Mouse (Mus musculus) megakaryocyte progenitor cell, adult 5-6 weeks (primary cell): ENCODE data around the gene Son. TPM values are rescaled to one million over a fixed set of nuclear protein-coding genes. Genes with fewer than 3 reads are reported as not detected.
A peak's percentile ranks its signal among the peaks of the same experiment; 100 is the strongest.

Experiments used
- ATAC-seq: replicated peaks from 2 replicates; pipeline ENCODE4 v1.8.0; 2016; ENCODE audit warnings: mild to moderate bottlenecking, moderate TSS enrichment, inconsistent platforms; ENCODE audit not compliant: poor library complexity
- total RNA-seq, 2 experiments: library from RNA; stranded (forward) in 1 of 2; stranded (reverse) in 1 of 2; fragments of 157-497, 149-512 nt in 1 of 2; fragments of 200-1000 nt in 1 of 2; gene quantifications; 2 replicates each; pipeline versions ENCODE4 v1.2.3 to v1.2.4; 2015 to 2017

Gene Son
- total RNA-seq (2015): 332 and 375 TPM in 2 replicates
- 178 and 233 TPM in 2 replicates for total RNA-seq (2017)

- ATAC-seq: peak; percentile 83
Observed at GRCm38 (mm10) chr16:91647461-91648219, at the start of gene Son. Gene Son (plus strand): TSS chr16:91647506.

- ATAC-seq: peak; percentile 92
Observed at GRCm38 (mm10) chr16:91597672-91598010, 49.7 kb upstream of the Son start, which contains the start of gene Tmem50b. Gene Tmem50b (minus strand): TSS chr16:91597800.

- no peak for ATAC-seq
Observed at GRCm38 (mm10) chr16:91599242-91599641, 48.1 kb upstream of the Son start.

- ATAC-seq: no peak
Observed at GRCm38 (mm10) chr16:91601081-91601480, 46.2 kb upstream of the Son start.

- ATAC-seq: peak; percentile 18
Observed at GRCm38 (mm10) chr16:91601693-91602092, 45.6 kb upstream of the Son start.

GRCm38 (mm10) chr16:91605156-91605555 is 42.1 kb upstream of the Son start:
- no peak for ATAC-seq

GRCm38 (mm10) chr16:91606958-91607357 is 40.3 kb upstream of the Son start:
- peak; percentile 86 for ATAC-seq

- no peak for ATAC-seq
Observed at GRCm38 (mm10) chr16:91609501-91610245, 37.6 kb upstream of the Son start.

GRCm38 (mm10) chr16:91611248-91611647 is 36.1 kb upstream of the Son start:
- peak; percentile 64 for ATAC-seq

- no peak for ATAC-seq
Observed at GRCm38 (mm10) chr16:91612525-91612924, 34.8 kb upstream of the Son start.

- no peak for ATAC-seq
Observed at GRCm38 (mm10) chr16:91614552-91614951, 32.8 kb upstream of the Son start.

GRCm38 (mm10) chr16:91618511-91619501 is 28.5 kb upstream of the Son start, which contains the start of gene Dnajc28:
Gene Dnajc28 (minus strand): TSS chr16:91619026.
- peak; percentile 98 for ATAC-seq

- ATAC-seq: no peak
Observed at GRCm38 (mm10) chr16:91620185-91620584, 27.1 kb upstream of the Son start.

GRCm38 (mm10) chr16:91620991-91621390 is 26.3 kb upstream of the Son start:
- ATAC-seq: no peak

GRCm38 (mm10) chr16:91623074-91623473 is 24.2 kb upstream of the Son start:
- ATAC-seq: 0 out of 2 replicates have a peak, but pooled peaks have one; percentile 18

- ATAC-seq: no peak
Observed at GRCm38 (mm10) chr16:91627831-91628230, 19.5 kb upstream of the Son start.

- ATAC-seq: peak; percentile 77
Observed at GRCm38 (mm10) chr16:91628673-91629072, 18.6 kb upstream of the Son start.

GRCm38 (mm10) chr16:91629749-91630148 is 17.6 kb upstream of the Son start:
- ATAC-seq: peak; percentile 21; the same call in 1 of the 2 replicates

GRCm38 (mm10) chr16:91630584-91630983 is 16.7 kb upstream of the Son start:
- ATAC-seq: no peak

GRCm38 (mm10) chr16:91632439-91632838 is 14.9 kb upstream of the Son start:
- no peak for ATAC-seq

GRCm38 (mm10) chr16:91632940-91633339 is 14.4 kb upstream of the Son start:
- ATAC-seq: no peak
